12 mouse cellular contexts compared by ENCODE assay signal in the genomic region with DNA sequence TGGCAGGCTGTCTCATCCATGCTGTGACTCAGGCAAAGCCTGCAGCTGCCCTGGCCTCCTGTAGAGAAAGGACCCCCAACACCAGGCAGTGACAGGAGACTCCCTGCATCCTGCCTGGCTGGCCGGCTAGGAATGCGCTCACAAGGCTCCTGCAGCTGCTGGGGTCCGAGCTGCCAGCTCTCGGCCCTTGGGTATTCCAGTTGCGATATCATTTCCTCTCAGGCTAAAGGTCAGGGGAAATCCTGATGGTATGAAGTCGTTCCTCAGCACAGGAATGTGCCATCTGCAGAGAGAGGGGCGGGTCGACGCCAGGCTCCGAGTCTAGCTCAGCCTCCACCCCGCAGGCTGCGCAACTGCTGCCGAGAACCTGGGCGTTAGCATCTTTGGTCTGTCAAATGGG. TPM values are rescaled to one million over a fixed set of nuclear protein-coding genes. Genes with fewer than 3 reads are reported as not detected.
DNase-seq lines count a peak whose midpoint lies in the region; ATAC-seq and TF ChIP-seq lines count a peak whose summit lies in the region.
"Had no signal": no experiment of that assay in that cellular context is flagged by ENCODE, and none has a peak within 500 bp of the region (broad histone marks: within the 10 kb centered on the region; RNA-seq: fewer than 3 reads in every experiment).

No protein-coding gene starts in this region.

- H3ac ChIP-seq in myocyte (ENCODE audit: control insufficient read depth, insufficient read length) = no peak overlapping the region

- H3K4me2 ChIP-seq in lung, postnatal 0 days (replicated peaks; ENCODE audit: low read depth, low read length) = no peak overlapping the region
- no peak overlapping the region for H3K4me2 ChIP-seq in heart, postnatal 0 days (ENCODE audit: low read depth, low read length)
- no peak overlapping the region for H3K4me2 ChIP-seq in myocyte (ENCODE audit: low read depth)
- H3K4me2 ChIP-seq: forebrain, embryonic 15.5 days; hindbrain, embryonic 14.5 days had no signal

- no peaks in the 10 kb centered on the region for H3K79me2 ChIP-seq in myocyte (ENCODE audit: control insufficient read depth, insufficient read depth)

- no peak for DNase-seq in lung, postnatal 0 days (ENCODE audit: low spot score)
- DNase-seq in lung, postnatal 14 days = no peak
- peak; percentile 38 for DNase-seq in forelimb bud, embryonic 11.5 days (ENCODE audit: low read depth, low spot score)
- DNase-seq in heart, postnatal 0 days (ENCODE audit: low spot score) = peak; percentile 44
- DNase-seq in right cerebral cortex, postnatal 36 days (ENCODE audit: low spot score in 2 of 2) = no peak
- no peak for DNase-seq in cerebellum, postnatal 25 days
- DNase-seq in kidney, adult 2 months = no peak
- DNase-seq: kidney, postnatal 14 days had no signal

- no peak for TF ChIP-seq EP300 in lung, postnatal 0 days (IDR thresholded peaks at IDR 0.05)
- TF ChIP-seq EP300 in heart, postnatal 0 days (IDR thresholded peaks at IDR 0.05; ENCODE audit: low read depth) = no peak

- no peak overlapping the region for H3K27ac ChIP-seq in lung, postnatal 0 days (ENCODE audit: low read length)
- H3K27ac ChIP-seq in heart, postnatal 0 days (ENCODE audit: low read depth) = no peak overlapping the region
- no peak overlapping the region for H3K27ac ChIP-seq in kidney, adult 2 months (ENCODE audit: insufficient read depth, low read depth, low read length)
- H3K27ac ChIP-seq: forebrain, embryonic 15.5 days; hindbrain, embryonic 14.5 days had no signal

- no peaks in the 10 kb centered on the region for H3K9me3 ChIP-seq in lung, postnatal 0 days (ENCODE audit: low read length)
- H3K9me3 ChIP-seq in heart, postnatal 0 days (replicated peaks; ENCODE audit: control insufficient read depth, low read length) = no peaks in the 10 kb centered on the region
- H3K9me3 ChIP-seq: forebrain, embryonic 15.5 days had no signal

- no peaks in the 10 kb centered on the region for H3K27me3 ChIP-seq in lung, postnatal 0 days (replicated peaks; ENCODE audit: insufficient read depth, low read length)
- no peaks in the 10 kb centered on the region for H3K27me3 ChIP-seq in heart, postnatal 0 days (ENCODE audit: control insufficient read depth, insufficient read depth, low read length)
- peaks cover 38% of the 10 kb centered on the region for H3K27me3 ChIP-seq in myocyte (ENCODE audit: control insufficient read depth, insufficient read depth, insufficient read length)
- no peaks in the 10 kb centered on the region for H3K27me3 ChIP-seq in kidney, adult 2 months (replicated peaks; ENCODE audit: control insufficient read depth, insufficient read depth, low read length)
- H3K27me3 ChIP-seq: forebrain, embryonic 15.5 days had no signal

- H3K4me1 ChIP-seq in lung, postnatal 0 days (ENCODE audit: insufficient read depth, low read depth, low read length) = no peaks in the 10 kb centered on the region
- no peaks in the 10 kb centered on the region for H3K4me1 ChIP-seq in heart, postnatal 0 days (ENCODE audit: control insufficient read depth, insufficient read depth)
- H3K4me1 ChIP-seq in kidney, adult 2 months (ENCODE audit: control insufficient read depth, insufficient read depth, low read length) = no peaks in the 10 kb centered on the region

- peak; percentile 30; the same call in 1 of the 2 replicates for ATAC-seq in lung, postnatal 0 days
- peak; percentile 84 for ATAC-seq in heart, postnatal 0 days (ENCODE audit: insufficient read depth, low read depth)
- ATAC-seq: forebrain, embryonic 15.5 days had no signal

- no peak for TF ChIP-seq CTCF in lung, postnatal 0 days (IDR thresholded peaks at IDR 0.05)
- no peak for TF ChIP-seq CTCF in heart, postnatal 0 days (IDR thresholded peaks at IDR 0.05; ENCODE audit: low read depth)
- no peak for TF ChIP-seq CTCF in kidney, adult 2 months (conservative IDR thresholded peaks at IDR 0.05; ENCODE audit: insufficient read depth, insufficient read length, low read depth, low read length)

- no peak for TF ChIP-seq POLR2A in myocyte (IDR thresholded peaks at IDR 0.05; ENCODE audit: insufficient read length, low read depth)
- no peak for TF ChIP-seq POLR2A in kidney, adult 2 months (IDR thresholded peaks at IDR 0.05; ENCODE audit: low read depth, low read length)

- no peak overlapping the region for H3K4me3 ChIP-seq in lung, postnatal 0 days (ENCODE audit: low read depth, low read length)
- H3K4me3 ChIP-seq in heart, postnatal 0 days (ENCODE audit: low read depth, low read length) = no peak overlapping the region
- H3K4me3 ChIP-seq in myocyte = no peak overlapping the region
- H3K4me3 ChIP-seq in kidney, adult 2 months (ENCODE audit: insufficient read depth, low read depth, low read length) = no peak overlapping the region
- H3K4me3 ChIP-seq: forebrain, embryonic 15.5 days had no signal

- WGBS in lung, postnatal 0 days = 32% methylated on average over 14 of the region's 14 CpGs
- WGBS in heart, postnatal 0 days = 33% methylated on average over 14 of the region's 14 CpGs
- WGBS in kidney, adult 2 months = 40% methylated on average over 14 of the region's 14 CpGs

- no peaks in the 10 kb centered on the region for H3K36me3 ChIP-seq in lung, postnatal 0 days (ENCODE audit: insufficient read depth, low read length)
- no peaks in the 10 kb centered on the region for H3K36me3 ChIP-seq in heart, postnatal 0 days (replicated peaks; ENCODE audit: control insufficient read depth, insufficient read depth, low read length)
- no peaks in the 10 kb centered on the region for H3K36me3 ChIP-seq in myocyte (ENCODE audit: control insufficient read depth, insufficient read depth)
- no peaks in the 10 kb centered on the region for H3K36me3 ChIP-seq in kidney, adult 2 months (ENCODE audit: control insufficient read depth, insufficient read depth, low read length)
- H3K36me3 ChIP-seq: forebrain, embryonic 15.5 days had no signal

- H3K9ac ChIP-seq in lung, postnatal 0 days (replicated peaks; ENCODE audit: low read depth) = no peak overlapping the region
- H3K9ac ChIP-seq in heart, postnatal 0 days (replicated peaks; ENCODE audit: low read depth, low read length) = no peak overlapping the region
- H3K9ac ChIP-seq: forebrain, embryonic 15.5 days; hindbrain, embryonic 14.5 days had no signal

TF ChIP-seq in myocyte, 11 proteins besides CTCF, POLR2A, EP300 and RAD21:
- TF ChIP-seq CEBPB (IDR thresholded peaks at IDR 0.05; ENCODE audit: insufficient read depth, poor library complexity, severe bottlenecking) (no peak), MYOD1 (IDR thresholded peaks at IDR 0.05; ENCODE audit: control insufficient read depth in 1 of 3, insufficient read length in 2 of 3, low read depth in 2 of 3) (no peak), POLR2AphosphoS2 (IDR thresholded peaks at IDR 0.05; ENCODE audit: insufficient read length, low read depth) (no peak), E2F4 (IDR thresholded peaks at IDR 0.05; ENCODE audit: insufficient read depth) (no peak), USF1 (IDR thresholded peaks at IDR 0.05; ENCODE audit: low read depth) (no peak), TCF12 (IDR thresholded peaks at IDR 0.05; ENCODE audit: insufficient read depth, poor library complexity, severe bottlenecking) (no peak), MYOG (IDR thresholded peaks at IDR 0.05; ENCODE audit: control insufficient read depth in 1 of 3, insufficient read depth in 1 of 3, insufficient read length in 2 of 3, low read depth in 2 of 3) (peak in 2 of 3 experiments; percentile 22 to 36)

RNA-seq across cellular contexts. Expression of gene Tll2, which starts 46.2 kb away (rescaled TPM):
- polyA plus RNA-seq in lung, postnatal 0 days (2015; fragmentation: Nextera tagmentation; extraction: Ambion mirVana) = not detected in 2 replicates
- total RNA-seq in heart, postnatal 0 days (2014; rRNA removed; ENCODE audit: low replicate concordance) = 0.15 TPM in 1 of 2 replicates, not detected in the other
- polyA plus RNA-seq in heart, postnatal 0 days (2015; fragmentation: Nextera tagmentation; extraction: Ambion mirVana) = 0.07 and 0.15 TPM in 2 replicates
- not detected for polyA plus RNA-seq in myocyte (2012; fragmentation: generic; extraction: Trizol)
- 0.03 TPM in 1 of 2 replicates, not detected in the other for polyA plus RNA-seq in kidney, adult 2 months (2012; rRNA removed)
- total RNA-seq: CH12.LX had no signal

Comparison
In these comparisons a context has a peak if more than half of its experiments do, and no peak if none do; other contexts are left out.
1. DNase-seq: peak in forelimb bud, embryonic 11.5 days (single experiment) and heart, postnatal 0 days (single experiment); none in lung, postnatal 0 days (single experiment), lung, postnatal 14 days (single experiment), right cerebral cortex, postnatal 36 days (0 of 2), cerebellum, postnatal 25 days (0 of 2) and kidney, adult 2 months (single experiment).